Mouse (Mus musculus) lung, embryonic 16.5 days (tissue): Measurements from ENCODE around the gene Nrip1. TPM values are rescaled to one million over a fixed set of nuclear protein-coding genes. Genes with fewer than 3 reads are reported as not detected.

Experiments used
- ATAC-seq: fragments of 200-750 bp; cut with Nextera tagmentation; 2 replicates; pipeline ENCODE4 v1.8.0; 2017; ENCODE audit warnings: low read depth, mild to moderate bottlenecking, moderate library complexity
- H3K27ac ChIP-seq: fragments of 300-500 bp; sonication (generic); 2 replicates; pipeline ENCODE4 v1.5.1; 2014; ENCODE audit warnings: mild to moderate bottlenecking, control low read depth, low read length
- H3K27me3 ChIP-seq: fragments of 300-500 bp; sonication (generic); 2 replicates; pipeline ENCODE4 v1.6.1; 2014; ENCODE audit warnings: low read depth, low read length, mixed read lengths; ENCODE audit not compliant: control insufficient read depth, insufficient read depth
- H3K36me3 ChIP-seq: fragments of 300-500 bp; sonication (generic); 2 replicates; pipeline ENCODE4 v1.6.1; 2014; ENCODE audit warnings: low read length; ENCODE audit not compliant: control insufficient read depth, insufficient read depth
- H3K4me1 ChIP-seq: fragments of 300-500 bp; sonication (generic); replicated peaks from 2 replicates; pipeline ENCODE4 v1.6.1; 2014; ENCODE audit warnings: low read length, mixed read lengths; ENCODE audit not compliant: control insufficient read depth, insufficient read depth
- H3K4me2 ChIP-seq: fragments of 300-500 bp; sonication (generic); 2 replicates; pipeline ENCODE4 v1.6.1; 2014; ENCODE audit warnings: low read depth, low read length, control low read depth
- H3K4me3 ChIP-seq: fragments of 300-500 bp; sonication (generic); 2 replicates; pipeline ENCODE4 v1.5.1; 2014; ENCODE audit warnings: mild to moderate bottlenecking, low read length, control low read depth
- H3K9ac ChIP-seq: fragments of 300-500 bp; sonication (generic); 2 replicates; pipeline ENCODE4 v1.6.1; 2014; ENCODE audit warnings: low read length, control low read depth
- H3K9me3 ChIP-seq: fragments of 300-500 bp; sonication (generic); 2 replicates; pipeline ENCODE4 v1.6.1; 2016; ENCODE audit warnings: low read length; ENCODE audit not compliant: control insufficient read depth
- WGBS: fragments of 180-500 bp; shearing (Covaris S2); extraction: QIAGEN DNeasy Blood & Tissue Kit; methylation state at CpG from one replicate; pipeline ENCODE4 v1.1.7; 2014; 5-methylcytosine and 5-hydroxymethylcytosine counted together
- polyA plus RNA-seq: library from polyadenylated mRNA; unstranded; fragments of >200 nt; fragmentation: Nextera tagmentation; extraction: Ambion mirVana; gene quantifications from 2 replicates; pipeline ENCODE4 v1.2.1, GENCODE M21; 2015

Nrip1 gene
- polyA plus RNA-seq, 1 experiment from 2014 or later = 45.4 TPM

- ATAC-seq = no peak
- 75% methylated on average over 8 of the region's 8 CpGs for WGBS
These were observed 134.3 kb downstream of the Nrip1 start for GRCm38 (mm10) chr16:76239353-76239752.

GRCm38 (mm10) chr16:76238784-76239183 is 134.8 kb downstream of the Nrip1 start:
- Histone ChIP-seq H3K36me3 (no peaks in the 10 kb centered on the region), H3K4me2 (no peak overlapping the region), H3K27ac (no peak overlapping the region), H3K9me3 (no peaks in the 10 kb centered on the region), H3K4me1 (no peaks in the 10 kb centered on the region), H3K27me3 (no peaks in the 10 kb centered on the region), H3K9ac (no peak overlapping the region), H3K4me3 (no peak overlapping the region)
- no peak for ATAC-seq
- 90% methylated on average over 4 of the region's 4 CpGs for WGBS

More at GRCm38 (mm10) chr16:76239353-76239752, 134.3 kb downstream of the Nrip1 start:
- Histone ChIP-seq H3K36me3 (no peaks in the 10 kb centered on the region), H3K4me2 (no peak overlapping the region), H3K9ac (no peak overlapping the region), H3K9me3 (no peaks in the 10 kb centered on the region), H3K4me3 (no peak overlapping the region), H3K27ac (no peak overlapping the region), H3K27me3 (no peaks in the 10 kb centered on the region), H3K4me1 (no peaks in the 10 kb centered on the region)
